Mouse (Mus musculus): Measurements from ENCODE around the gene Atp5b. TPM values are rescaled to one million over a fixed set of nuclear protein-coding genes. Genes with fewer than 3 reads are reported as not detected.
"Not testable (repeated sequence)": the region's sequence is repeated elsewhere in the genome, so short reads cannot be mapped to it uniquely, and the experiment has no call there.

Atp5b gene
- polyA plus RNA-seq, 2 experiments: 1,269 to 2,011 TPM

GRCm38 (mm10) chr10:128083688-128084087, 615 bp downstream of the Atp5b start:
- no peak for ATAC-seq (ENCODE audit: low FRiP score, low read depth)
- DNase-seq (ENCODE audit: low spot score): no peak

GRCm38 (mm10) chr10:128084160-128084559, 1.1 kb downstream of the Atp5b start:
- ATAC-seq (ENCODE audit: low FRiP score, low read depth): no peak
- no peaks in the 10 kb centered on the region for H3K27me3 ChIP-seq (ENCODE audit: control insufficient read depth, insufficient read depth, low read length)
- WGBS: 4% methylated on average over 3 of the region's 3 CpGs
- DNase-seq (ENCODE audit: low spot score): no peak
- H3K27ac ChIP-seq (replicated peaks; ENCODE audit: low read depth, low read length): no peak overlapping the region
- peaks cover 7% of the 10 kb centered on the region for H3K4me1 ChIP-seq (ENCODE audit: control insufficient read depth, insufficient read depth, low read length)
- H3K9me3 ChIP-seq (ENCODE audit: control insufficient read depth, low read length): no peaks in the 10 kb centered on the region
- peak overlapping the region; percentile 96 for H3K9ac ChIP-seq (ENCODE audit: low read depth, low read length, severe bottlenecking)
- peaks cover 51% of the 10 kb centered on the region for H3K36me3 ChIP-seq (ENCODE audit: control insufficient read depth, insufficient read depth, low read length)
- TF ChIP-seq POLR2A (IDR thresholded peaks at IDR 0.05; ENCODE audit: borderline replicate concordance, extremely low read depth, insufficient read depth, insufficient read length): no peak
- H3K4me2 ChIP-seq (replicated peaks; ENCODE audit: low read depth, low read length, severe bottlenecking): peak overlapping the region; percentile 94
- peak overlapping the region; percentile 98 for H3K4me3 ChIP-seq (replicated peaks; ENCODE audit: low read length)

More at GRCm38 (mm10) chr10:128083688-128084087, 615 bp downstream of the Atp5b start:
- Histone ChIP-seq H3K4me2 (replicated peaks; ENCODE audit: low read depth, low read length, severe bottlenecking) (peak overlapping the region; percentile 94), H3K27me3 (ENCODE audit: control insufficient read depth, insufficient read depth, low read length) (no peaks in the 10 kb centered on the region), H3K9ac (ENCODE audit: low read depth, low read length, severe bottlenecking) (peak overlapping the region; percentile 96), H3K9me3 (ENCODE audit: control insufficient read depth, low read length) (no peaks in the 10 kb centered on the region), H3K4me1 (ENCODE audit: control insufficient read depth, insufficient read depth, low read length) (peaks cover 7% of the 10 kb centered on the region), H3K36me3 (ENCODE audit: control insufficient read depth, insufficient read depth, low read length) (peaks cover 46% of the 10 kb centered on the region), H3K27ac (replicated peaks; ENCODE audit: low read depth, low read length) (peak overlapping the region; percentile 82), H3K4me3 (replicated peaks; ENCODE audit: low read length) (peak overlapping the region; percentile 98)
- under 1% methylated on average over 22 of the region's 22 CpGs for WGBS
- TF ChIP-seq POLR2A (IDR thresholded peaks at IDR 0.05; ENCODE audit: borderline replicate concordance, extremely low read depth, insufficient read depth, insufficient read length): no peak

GRCm38 (mm10) chr10:128086391-128086790, 3.3 kb downstream of the Atp5b start:
- Histone ChIP-seq H3K36me3 (ENCODE audit: control insufficient read depth, insufficient read depth, low read length) (peaks cover 68% of the 10 kb centered on the region), H3K4me2 (replicated peaks; ENCODE audit: low read depth, low read length, severe bottlenecking) (no peak overlapping the region), H3K4me1 (ENCODE audit: control insufficient read depth, insufficient read depth, low read length) (peaks cover 11% of the 10 kb centered on the region), H3K4me3 (replicated peaks; ENCODE audit: low read length) (no peak overlapping the region; the same call in 1 of the 2 replicates), H3K27me3 (ENCODE audit: control insufficient read depth, insufficient read depth, low read length) (no peaks in the 10 kb centered on the region), H3K9me3 (ENCODE audit: control insufficient read depth, low read length) (no peaks in the 10 kb centered on the region), H3K27ac (replicated peaks; ENCODE audit: low read depth, low read length) (no peak overlapping the region), H3K9ac (ENCODE audit: low read depth, low read length, severe bottlenecking) (no peak overlapping the region)
- ATAC-seq (ENCODE audit: low FRiP score, low read depth): no peak
- no peak for TF ChIP-seq POLR2A (IDR thresholded peaks at IDR 0.05; ENCODE audit: borderline replicate concordance, extremely low read depth, insufficient read depth, insufficient read length)
- 79% methylated on average over 6 of the region's 6 CpGs for WGBS
- peak; percentile 26 for DNase-seq (ENCODE audit: low spot score)

- 84% methylated on average over 2 of the region's 2 CpGs for WGBS
- H3K4me2 ChIP-seq (replicated peaks; ENCODE audit: low read depth, low read length, severe bottlenecking); ATAC-seq (ENCODE audit: low FRiP score, low read depth); H3K9ac ChIP-seq (ENCODE audit: low read depth, low read length, severe bottlenecking); DNase-seq (ENCODE audit: low spot score); H3K27ac ChIP-seq (replicated peaks; ENCODE audit: low read depth, low read length); H3K9me3 ChIP-seq (ENCODE audit: control insufficient read depth, low read length); H3K27me3 ChIP-seq (ENCODE audit: control insufficient read depth, insufficient read depth, low read length); H3K4me3 ChIP-seq (replicated peaks; ENCODE audit: low read length): not testable (repeated sequence)
- Histone ChIP-seq H3K36me3 (ENCODE audit: control insufficient read depth, insufficient read depth, low read length) (peaks cover 68% of the 10 kb centered on the region), H3K4me1 (ENCODE audit: control insufficient read depth, insufficient read depth, low read length) (peaks cover 15% of the 10 kb centered on the region)
Measured at GRCm38 (mm10) chr10:128087216-128087615, 4.1 kb downstream of the Atp5b start.

- H3K9ac ChIP-seq (ENCODE audit: low read depth, low read length, severe bottlenecking): no peak overlapping the region
- ATAC-seq (ENCODE audit: low FRiP score, low read depth) (no peak), DNase-seq (ENCODE audit: low spot score) (no peak)
- H3K9me3 ChIP-seq (ENCODE audit: control insufficient read depth, low read length): no peaks in the 10 kb centered on the region
- 94% methylated on average over 5 of the region's 5 CpGs for WGBS
- no peak overlapping the region for H3K27ac ChIP-seq (replicated peaks; ENCODE audit: low read depth, low read length)
- peaks cover 68% of the 10 kb centered on the region for H3K36me3 ChIP-seq (ENCODE audit: control insufficient read depth, insufficient read depth, low read length)
- no peaks in the 10 kb centered on the region for H3K27me3 ChIP-seq (ENCODE audit: control insufficient read depth, insufficient read depth, low read length)
- peaks cover 15% of the 10 kb centered on the region for H3K4me1 ChIP-seq (ENCODE audit: control insufficient read depth, insufficient read depth, low read length)
- no peak overlapping the region for H3K4me2 ChIP-seq (replicated peaks; ENCODE audit: low read depth, low read length, severe bottlenecking)
- TF ChIP-seq POLR2A (IDR thresholded peaks at IDR 0.05; ENCODE audit: borderline replicate concordance, extremely low read depth, insufficient read depth, insufficient read length): no peak
- no peak overlapping the region for H3K4me3 ChIP-seq (replicated peaks; ENCODE audit: low read length)
Measured at GRCm38 (mm10) chr10:128088181-128088580, 5.1 kb downstream of the Atp5b start.

- peaks cover 24% of the 10 kb centered on the region for H3K4me1 ChIP-seq (ENCODE audit: control insufficient read depth, insufficient read depth, low read length)
- ATAC-seq (ENCODE audit: low FRiP score, low read depth) (no peak), DNase-seq (ENCODE audit: low spot score) (no peak)
- H3K4me3 ChIP-seq (replicated peaks; ENCODE audit: low read length): no peak overlapping the region
- H3K36me3 ChIP-seq (ENCODE audit: control insufficient read depth, insufficient read depth, low read length): peaks cover 60% of the 10 kb centered on the region
- H3K27ac ChIP-seq (replicated peaks; ENCODE audit: low read depth, low read length): no peak overlapping the region
- no peak overlapping the region for H3K4me2 ChIP-seq (replicated peaks; ENCODE audit: low read depth, low read length, severe bottlenecking)
- H3K9ac ChIP-seq (ENCODE audit: low read depth, low read length, severe bottlenecking): no peak overlapping the region
- H3K27me3 ChIP-seq (ENCODE audit: control insufficient read depth, insufficient read depth, low read length): no peaks in the 10 kb centered on the region
- no peak for TF ChIP-seq POLR2A (IDR thresholded peaks at IDR 0.05; ENCODE audit: borderline replicate concordance, extremely low read depth, insufficient read depth, insufficient read length)
- H3K9me3 ChIP-seq (ENCODE audit: control insufficient read depth, low read length): no peaks in the 10 kb centered on the region
- 59% methylated on average over 5 of the region's 5 CpGs for WGBS
Measured at GRCm38 (mm10) chr10:128089842-128090241, 6.8 kb downstream of the Atp5b start.

All from limb, embryonic 14.5 days (tissue).